Mouse (Mus musculus): ENCODE data around the gene Cend1. TPM values are rescaled to one million over a fixed set of nuclear protein-coding genes. Genes with fewer than 3 reads are reported as not detected.

Gene Cend1
- 2.6 and 6.4 TPM in 2 replicates for polyA plus RNA-seq (2012; ENCODE audit: insufficient read depth, insufficient read length, missing spikeins)

- Histone ChIP-seq H3K4me3 (ENCODE audit: insufficient read depth, low read depth, low read length) (peak within 1 kb of the TSS; percentile 16; the same call in 1 of the 2 replicates), H3K27ac (replicated peaks; ENCODE audit: low read depth, low read length) (no peak within 1 kb of the TSS), H3K4me1 (ENCODE audit: control insufficient read depth, insufficient read depth, insufficient read length, low read length) (peaks cover 11% of the 10 kb centered on the region; the same call in 1 of the 2 replicates)
These were observed at the start of gene Cend1 for GRCm38 (mm10) chr7:141429310-141429709. Gene Cend1 (minus strand): TSS chr7:141429491.

- Histone ChIP-seq H3K4me3 (ENCODE audit: insufficient read depth, low read depth, low read length) (no peak overlapping the region), H3K4me1 (ENCODE audit: control insufficient read depth, insufficient read depth, insufficient read length, low read length) (peaks cover 18% of the 10 kb centered on the region), H3K27ac (replicated peaks; ENCODE audit: low read depth, low read length) (no peak overlapping the region)
These were observed 49.0 kb upstream of the Cend1 start for GRCm38 (mm10) chr7:141478270-141478748.

- H3K4me1 ChIP-seq (ENCODE audit: control insufficient read depth, insufficient read depth, insufficient read length, low read length) = peaks cover 18% of the 10 kb centered on the region
- H3K27ac ChIP-seq (replicated peaks; ENCODE audit: low read depth, low read length) = peak overlapping the region; percentile 100
These were observed 48.4 kb upstream of the Cend1 start for GRCm38 (mm10) chr7:141477578-141478269.

GRCm38 (mm10) chr7:141476981-141477370, 47.7 kb upstream of the Cend1 start:
- Histone ChIP-seq H3K4me3 (ENCODE audit: insufficient read depth, low read depth, low read length) (peak overlapping the region; percentile 92), H3K4me1 (ENCODE audit: control insufficient read depth, insufficient read depth, insufficient read length, low read length) (peaks cover 12% of the 10 kb centered on the region; the same call in 1 of the 2 replicates), H3K27ac (replicated peaks; ENCODE audit: low read depth, low read length) (peak overlapping the region; percentile 100)

More at GRCm38 (mm10) chr7:141477578-141478269, 48.4 kb upstream of the Cend1 start:
- peak overlapping the region; percentile 92 for H3K4me3 ChIP-seq (ENCODE audit: insufficient read depth, low read depth, low read length)

- peak overlapping the region; percentile 92 for H3K4me3 ChIP-seq (ENCODE audit: insufficient read depth, low read depth, low read length)
- peaks cover 12% of the 10 kb centered on the region; the same call in 1 of the 2 replicates for H3K4me1 ChIP-seq (ENCODE audit: control insufficient read depth, insufficient read depth, insufficient read length, low read length)
- peak overlapping the region; percentile 100 for H3K27ac ChIP-seq (replicated peaks; ENCODE audit: low read depth, low read length)
These were observed 47.1 kb upstream of the Cend1 start for GRCm38 (mm10) chr7:141476226-141476980.

GRCm38 (mm10) chr7:141475805-141476158, 46.5 kb upstream of the Cend1 start:
- peak overlapping the region; percentile 100 for H3K27ac ChIP-seq (replicated peaks; ENCODE audit: low read depth, low read length)
- peaks cover 12% of the 10 kb centered on the region; the same call in 1 of the 2 replicates for H3K4me1 ChIP-seq (ENCODE audit: control insufficient read depth, insufficient read depth, insufficient read length, low read length)
- peak overlapping the region; percentile 92 for H3K4me3 ChIP-seq (ENCODE audit: insufficient read depth, low read depth, low read length)

GRCm38 (mm10) chr7:141475011-141475804, 45.9 kb upstream of the Cend1 start, which contains the start of the genes Polr2l and Tspan4:
Gene Polr2l (minus strand): TSS chr7:141475132.
Gene Tspan4 (plus strand): TSS chr7:141475240.
- Histone ChIP-seq H3K4me1 (ENCODE audit: control insufficient read depth, insufficient read depth, insufficient read length, low read length) (peaks cover 12% of the 10 kb centered on the region; the same call in 1 of the 2 replicates), H3K4me3 (ENCODE audit: insufficient read depth, low read depth, low read length) (peak within 1 kb of the TSS; percentile 92), H3K27ac (replicated peaks; ENCODE audit: low read depth, low read length) (peak within 1 kb of the TSS; percentile 100)

GRCm38 (mm10) chr7:141474160-141474559, 44.9 kb upstream of the Cend1 start:
- Histone ChIP-seq H3K4me3 (ENCODE audit: insufficient read depth, low read depth, low read length) (peak overlapping the region; percentile 92), H3K4me1 (ENCODE audit: control insufficient read depth, insufficient read depth, insufficient read length, low read length) (peaks cover 12% of the 10 kb centered on the region; the same call in 1 of the 2 replicates), H3K27ac (replicated peaks; ENCODE audit: low read depth, low read length) (no peak overlapping the region)

- H3K27ac ChIP-seq (replicated peaks; ENCODE audit: low read depth, low read length) = no peak overlapping the region
- H3K4me1 ChIP-seq (ENCODE audit: control insufficient read depth, insufficient read depth, insufficient read length, low read length) = peaks cover 7% of the 10 kb centered on the region; the same call in 1 of the 2 replicates
These were observed 43.5 kb upstream of the Cend1 start for GRCm38 (mm10) chr7:141472763-141473162.

GRCm38 (mm10) chr7:141472226-141472625, 42.9 kb upstream of the Cend1 start:
- 0 out of 2 replicates have a peak overlapping the region, but pooled peaks have one; percentile 10 for H3K27ac ChIP-seq (replicated peaks; ENCODE audit: low read depth, low read length)

More at GRCm38 (mm10) chr7:141472763-141473162, 43.5 kb upstream of the Cend1 start:
- H3K4me3 ChIP-seq (ENCODE audit: insufficient read depth, low read depth, low read length) = no peak overlapping the region

GRCm38 (mm10) chr7:141471236-141471635, 41.9 kb upstream of the Cend1 start:
- H3K4me1 ChIP-seq (ENCODE audit: control insufficient read depth, insufficient read depth, insufficient read length, low read length) = peaks cover 8% of the 10 kb centered on the region
- no peak overlapping the region for H3K4me3 ChIP-seq (ENCODE audit: insufficient read depth, low read depth, low read length)
- no peak overlapping the region for H3K27ac ChIP-seq (replicated peaks; ENCODE audit: low read depth, low read length)

More at GRCm38 (mm10) chr7:141472226-141472625, 42.9 kb upstream of the Cend1 start:
- Histone ChIP-seq H3K4me3 (ENCODE audit: insufficient read depth, low read depth, low read length) (no peak overlapping the region), H3K4me1 (ENCODE audit: control insufficient read depth, insufficient read depth, insufficient read length, low read length) (peaks cover 4% of the 10 kb centered on the region; the same call in 1 of the 2 replicates)

- H3K27ac ChIP-seq (replicated peaks; ENCODE audit: low read depth, low read length) = no peak overlapping the region
- peaks cover 8% of the 10 kb centered on the region for H3K4me1 ChIP-seq (ENCODE audit: control insufficient read depth, insufficient read depth, insufficient read length, low read length)
- H3K4me3 ChIP-seq (ENCODE audit: insufficient read depth, low read depth, low read length) = no peak overlapping the region
These were observed 41.3 kb upstream of the Cend1 start for GRCm38 (mm10) chr7:141470637-141470944.

- Histone ChIP-seq H3K4me3 (ENCODE audit: insufficient read depth, low read depth, low read length) (no peak overlapping the region), H3K27ac (replicated peaks; ENCODE audit: low read depth, low read length) (no peak overlapping the region), H3K4me1 (ENCODE audit: control insufficient read depth, insufficient read depth, insufficient read length, low read length) (peaks cover 8% of the 10 kb centered on the region)
These were observed 40.8 kb upstream of the Cend1 start for GRCm38 (mm10) chr7:141469901-141470636.

- Histone ChIP-seq H3K27ac (replicated peaks; ENCODE audit: low read depth, low read length) (peak overlapping the region; percentile 96), H3K4me1 (ENCODE audit: control insufficient read depth, insufficient read depth, insufficient read length, low read length) (peaks cover 8% of the 10 kb centered on the region), H3K4me3 (ENCODE audit: insufficient read depth, low read depth, low read length) (peak overlapping the region; percentile 99; the same call in 1 of the 2 replicates)
These were observed 40.1 kb upstream of the Cend1 start for GRCm38 (mm10) chr7:141469352-141469751.

All from brown adipose tissue, adult 24 weeks (tissue).